Mouse (Mus musculus) megakaryocyte-erythroid progenitor cell, adult 5-6 weeks (primary cell): ENCODE measurements around the gene Pgc. TPM values are rescaled to one million over a fixed set of nuclear protein-coding genes. Genes with fewer than 3 reads are reported as not detected.
A peak's percentile ranks its signal among the peaks of the same experiment; 100 is the strongest.

Source experiments
- ATAC-seq: replicated peaks from 2 replicates; pipeline ENCODE4 v1.8.0; 2016; ENCODE audit warnings: mild to moderate bottlenecking, inconsistent platforms; ENCODE audit not compliant: severe bottlenecking, poor library complexity, low FRiP score, low TSS enrichment
- total RNA-seq, 2 experiments: library from RNA; stranded (forward) in 1 of 2; stranded (reverse) in 1 of 2; fragments of 200-1000, 215-1000 nt in 1 of 2; fragments of >200 nt in 1 of 2; fragmentation: Nextera tagmentation in 1 of 2; gene quantifications; 2 replicates each; pipeline ENCODE4 v1.2.3; 2014 to 2017

Gene Pgc
- total RNA-seq, 2 experiments from 2014 or later: not detected

DNA sequence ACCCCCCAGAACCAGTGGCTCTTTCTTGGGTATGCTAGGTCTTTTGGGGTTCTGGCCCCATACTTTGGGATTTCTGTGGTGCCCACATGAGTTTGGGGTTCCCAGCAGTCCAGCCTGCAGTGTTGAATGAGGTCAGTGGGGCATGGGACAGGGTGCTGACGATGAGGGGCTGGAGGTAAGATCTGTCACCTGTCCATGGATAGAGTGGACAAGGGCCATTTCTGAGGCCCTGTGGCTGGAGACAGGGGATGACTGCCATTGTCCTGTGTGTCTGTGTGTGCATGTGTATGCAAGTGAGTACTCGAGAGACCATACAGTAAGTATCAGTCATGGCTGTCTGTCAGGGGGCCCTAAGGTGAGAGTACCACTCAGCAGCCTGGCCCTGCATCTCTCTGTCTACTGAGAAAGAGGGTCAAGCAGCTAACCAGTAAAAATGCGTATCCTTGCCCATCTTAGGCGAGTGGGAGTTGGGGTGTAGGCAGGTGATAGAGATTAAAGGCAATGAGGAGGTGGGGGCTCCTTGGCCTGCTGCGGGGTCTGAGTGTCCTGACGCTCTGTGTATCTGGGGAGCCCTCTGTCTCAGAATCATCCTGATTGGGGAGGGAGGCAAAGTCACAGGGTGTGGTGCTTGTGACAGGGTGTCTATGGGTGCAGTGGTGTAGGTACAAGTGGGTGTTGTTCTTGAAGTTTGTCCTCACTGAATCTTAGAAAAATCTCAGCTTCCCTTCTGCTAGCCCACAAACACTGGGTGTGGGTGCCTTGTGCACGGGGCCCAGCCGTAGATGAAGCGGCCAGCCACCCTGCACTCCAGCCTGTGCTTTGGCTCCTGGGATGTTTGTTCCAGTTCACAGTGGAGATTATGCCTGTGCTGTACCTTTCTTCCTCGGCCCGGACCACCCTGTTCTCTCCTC, 43.0 kb downstream of the Pgc start:
- no peak for ATAC-seq

DNA sequence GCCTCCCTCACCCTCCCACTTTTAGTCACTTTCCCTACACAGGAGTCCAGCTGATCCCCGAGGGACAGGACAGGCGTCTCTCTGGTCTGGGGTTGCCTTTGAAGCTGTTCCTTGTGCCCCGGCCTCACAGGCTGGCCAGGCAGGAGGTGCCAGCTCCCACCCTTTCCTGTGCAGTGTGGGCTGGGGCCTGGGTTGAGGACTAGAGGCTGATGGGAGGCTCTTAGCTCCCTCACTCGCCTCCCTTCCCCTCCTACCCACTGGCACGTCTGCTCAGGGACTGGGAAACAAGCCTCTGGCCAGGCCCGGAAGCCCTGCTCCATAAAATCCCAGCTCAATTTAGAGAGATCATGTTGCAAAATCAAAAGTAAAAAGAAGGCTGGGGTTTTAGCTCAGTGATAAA, 47.0 kb downstream of the Pgc start:
- ATAC-seq: no peak

DNA sequence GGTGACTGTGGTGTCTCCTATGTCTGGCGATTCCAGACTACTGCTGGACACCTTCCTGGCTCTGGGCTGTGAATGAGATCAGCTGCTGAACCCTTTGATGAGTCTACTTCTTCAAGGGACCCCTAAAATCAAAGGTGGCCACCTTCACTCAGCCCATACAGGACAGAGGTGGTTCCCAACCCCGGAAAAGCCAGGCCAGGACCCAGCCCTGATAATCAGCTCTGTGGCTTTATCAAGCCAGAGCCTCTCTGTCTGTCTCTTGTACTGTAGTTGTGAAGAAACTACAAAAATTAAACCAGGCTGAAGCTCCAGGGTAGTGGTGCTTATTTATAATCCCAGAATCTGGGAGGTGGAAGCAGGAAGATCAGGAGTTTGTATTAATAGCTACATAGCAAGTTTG, 50.5 kb downstream of the Pgc start:
- peak; percentile 70 for ATAC-seq

DNA sequence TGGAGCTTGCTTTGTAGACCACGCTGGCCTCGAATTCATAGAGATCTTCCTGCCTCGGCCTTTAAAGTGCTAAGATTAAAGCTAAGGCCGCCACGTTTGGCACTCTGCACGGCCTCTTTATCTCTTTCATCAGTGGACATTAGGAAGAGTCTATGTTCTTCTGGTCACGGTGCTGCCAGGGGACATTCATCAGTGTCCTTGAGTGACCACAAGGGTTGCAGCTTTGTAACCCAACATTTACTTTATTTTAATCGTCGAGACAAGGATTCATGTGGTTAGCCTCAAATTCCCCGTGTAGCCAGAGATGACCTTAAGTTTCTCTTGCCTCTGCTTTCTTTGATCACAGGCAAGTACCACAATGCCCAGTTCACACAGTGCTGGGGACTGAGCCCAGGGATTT, 53.8 kb downstream of the Pgc start:
- no peak for ATAC-seq

DNA sequence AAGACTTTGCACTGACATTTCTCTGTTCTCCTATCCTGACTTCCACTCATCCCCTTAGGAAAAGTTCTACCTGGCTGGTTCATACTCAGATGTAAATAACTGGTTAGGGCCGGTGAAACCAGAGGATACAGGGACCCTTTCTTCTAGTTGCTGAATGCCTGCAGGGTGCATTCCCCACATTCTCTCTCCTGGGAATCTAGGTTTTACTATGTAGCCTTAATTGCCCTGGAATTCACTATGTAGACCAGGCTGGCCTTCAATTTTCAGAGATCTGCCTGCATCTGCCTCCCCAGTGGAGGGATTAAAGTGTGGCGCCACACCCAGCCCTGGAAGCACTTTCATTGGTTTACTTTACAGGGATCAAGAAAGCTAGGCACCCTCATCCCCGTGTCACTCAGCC, 55.8 kb downstream of the Pgc start:
- no peak for ATAC-seq

DNA sequence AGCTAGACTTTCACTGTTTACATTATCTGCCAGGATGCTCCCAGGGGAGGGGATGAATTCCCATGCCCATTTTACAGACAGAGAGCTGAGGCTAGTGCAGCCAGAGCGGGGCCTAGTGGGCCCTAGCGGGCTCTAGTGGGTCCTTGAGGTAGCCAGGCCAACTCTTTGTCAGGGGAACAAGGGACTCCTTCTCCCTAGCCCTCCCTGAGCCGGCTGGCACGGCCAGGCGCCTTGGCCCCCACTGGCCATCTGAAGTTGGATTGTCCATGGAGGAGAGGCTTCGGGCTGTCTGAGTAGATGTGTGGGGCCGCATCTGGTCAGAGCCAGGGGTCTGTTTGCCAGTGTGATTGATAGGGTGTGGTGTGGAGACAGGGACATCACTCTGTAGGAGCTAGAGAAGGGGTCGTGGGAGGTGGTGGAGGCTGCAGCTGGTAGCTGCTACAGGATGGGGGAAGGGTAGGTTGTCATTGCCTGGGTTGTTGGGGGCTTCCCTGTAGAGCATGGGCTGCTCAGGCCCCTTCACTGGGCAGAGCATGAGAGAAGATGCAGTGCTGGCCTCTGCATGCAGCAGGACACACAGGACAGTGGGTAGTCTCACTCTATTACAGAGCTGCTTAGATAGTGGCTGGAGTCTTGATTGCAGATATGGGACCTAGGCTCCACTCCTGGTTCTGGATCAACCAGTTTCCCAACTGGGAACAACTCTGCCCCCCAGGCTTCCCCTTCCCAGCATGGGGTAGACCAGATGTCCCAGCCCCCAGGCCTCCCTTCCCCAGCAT, 57.0 kb downstream of the Pgc start:
- 0 out of 2 replicates have a peak, but pooled peaks have one; percentile 12 for ATAC-seq

Other genes starting within 250 kb of the Pgc start
- gene Taf8, start 224.6 kb upstream of the Pgc start, total RNA-seq (2014; fragmentation: Nextera tagmentation): 30.6 and 34.8 TPM in 2 replicates
- gene Taf8, start 224.6 kb upstream of the Pgc start, total RNA-seq (2017): 30.5 and 45.8 TPM in 2 replicates
- 157 and 169 TPM in 2 replicates for gene Ccnd3, start 221.8 kb upstream of the Pgc start, total RNA-seq (2014; fragmentation: Nextera tagmentation)
- gene Ccnd3, start 221.8 kb upstream of the Pgc start, total RNA-seq (2017): 31.3 and 51.3 TPM in 2 replicates
- 34.0 and 34.7 TPM in 2 replicates for gene Bysl, start 115.3 kb upstream of the Pgc start, total RNA-seq (2014; fragmentation: Nextera tagmentation)
- gene Bysl, start 115.3 kb upstream of the Pgc start, total RNA-seq (2017): 21.9 and 24.9 TPM in 2 replicates
- 31.7 and 66.0 TPM in 2 replicates for gene Med20, start 115.3 kb upstream of the Pgc start, total RNA-seq (2014; fragmentation: Nextera tagmentation)
- 28.2 and 40.4 TPM in 2 replicates for gene Med20, start 115.3 kb upstream of the Pgc start, total RNA-seq (2017)
- gene Gm20517, start 115.3 kb upstream of the Pgc start, total RNA-seq (2014; fragmentation: Nextera tagmentation): 7.8 and 8.0 TPM in 2 replicates
- 2.2 and 6.2 TPM in 2 replicates for gene Gm20517, start 115.3 kb upstream of the Pgc start, total RNA-seq (2017)
- gene Usp49, start 96.2 kb upstream of the Pgc start, total RNA-seq (2014; fragmentation: Nextera tagmentation): 13.9 and 21.0 TPM in 2 replicates
- gene Usp49, start 96.2 kb upstream of the Pgc start, total RNA-seq (2017): 7.8 and 13.2 TPM in 2 replicates
- gene Tomm6, start 38.5 kb upstream of the Pgc start, total RNA-seq (2014; fragmentation: Nextera tagmentation): 440 and 480 TPM in 2 replicates
- 66.0 and 74.2 TPM in 2 replicates for gene Tomm6, start 38.5 kb upstream of the Pgc start, total RNA-seq (2017)
- gene Frs3, start 37.8 kb upstream of the Pgc start, total RNA-seq (2014; fragmentation: Nextera tagmentation): 0.26 and 1.7 TPM in 2 replicates
- gene Frs3, start 37.8 kb upstream of the Pgc start, total RNA-seq (2017): 0.53 TPM in 1 of 2 replicates, not detected in the other
- 1.4 TPM in 1 of 2 replicates, not detected in the other for gene Gm21981, start 32.4 kb upstream of the Pgc start, total RNA-seq (2014; fragmentation: Nextera tagmentation)
- not detected in 2 replicates for gene Gm21981, start 32.4 kb upstream of the Pgc start, total RNA-seq (2017)
- not detected in 2 replicates for gene Prickle4, start 32.1 kb upstream of the Pgc start, total RNA-seq (2014; fragmentation: Nextera tagmentation)
- 2.3 TPM in 1 of 2 replicates, not detected in the other for gene Prickle4, start 32.1 kb upstream of the Pgc start, total RNA-seq (2017)
- gene Tfeb, start 10.2 kb downstream of the Pgc start, total RNA-seq (2014; fragmentation: Nextera tagmentation): 3.8 and 4.2 TPM in 2 replicates
- gene Tfeb, start 10.2 kb downstream of the Pgc start, total RNA-seq (2017): 3.0 and 8.3 TPM in 2 replicates
- 1.3 TPM in 1 of 2 replicates, not detected in the other for gene Mdfi, start 107.8 kb downstream of the Pgc start, total RNA-seq (2014; fragmentation: Nextera tagmentation)
- gene Mdfi, start 107.8 kb downstream of the Pgc start, total RNA-seq (2017): 1.8 TPM in 1 of 2 replicates, not detected in the other
- gene Foxp4, start 197.8 kb downstream of the Pgc start, total RNA-seq (2014; fragmentation: Nextera tagmentation): 10.4 and 23.6 TPM in 2 replicates
- 0.66 and 2.0 TPM in 2 replicates for gene Foxp4, start 197.8 kb downstream of the Pgc start, total RNA-seq (2017)